ENCODE assay signal across 29 mouse cellular contexts in the genomic region with DNA sequence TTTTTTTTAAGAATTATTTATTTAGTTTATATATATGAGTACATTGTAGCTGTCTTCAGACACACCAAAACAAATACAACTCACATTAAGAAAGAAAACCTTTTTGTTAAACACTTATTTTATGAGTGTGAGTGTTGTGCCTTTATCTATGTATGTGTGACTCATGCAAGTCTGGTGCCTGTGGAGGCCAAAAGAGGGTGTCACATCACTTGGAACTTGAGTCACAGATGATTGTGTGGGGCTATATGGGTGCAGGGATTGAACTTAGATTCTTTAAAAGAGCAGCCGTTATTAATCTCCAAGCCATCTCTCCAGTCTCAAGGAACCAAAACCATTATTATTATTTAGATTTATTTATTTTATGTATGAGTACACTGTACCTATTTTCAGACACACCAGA. TPM values are rescaled to one million over a fixed set of nuclear protein-coding genes. Genes with fewer than 3 reads are reported as not detected.
DNase-seq lines count a peak whose midpoint lies in the region; ATAC-seq and TF ChIP-seq lines count a peak whose summit lies in the region.
"Had no signal": no experiment of that assay in that cellular context is flagged by ENCODE, and none has a peak within 500 bp of the region (broad histone marks: within the 10 kb centered on the region; RNA-seq: fewer than 3 reads in every experiment).

No protein-coding gene starts in this region.

- no peaks in the 10 kb centered on the region for H3K27me3 ChIP-seq in MEL (ENCODE audit: control insufficient read depth in 1 of 2, insufficient read depth in 2 of 2, low read length in 2 of 2)
- H3K27me3 ChIP-seq in midbrain, postnatal 0 days (ENCODE audit: insufficient read depth, low read length): no peaks in the 10 kb centered on the region
- H3K27me3 ChIP-seq: CH12.LX; embryonic facial prominence, embryonic 13.5 days; embryonic facial prominence, embryonic 15.5 days; forebrain, embryonic 12.5 days; Patski had no signal

- 92% methylated on average over 1 of the region's 1 CpGs for WGBS in midbrain, postnatal 0 days

- H3K27ac ChIP-seq in MEL (ENCODE audit: control insufficient read depth, low read depth, low read length): no peak overlapping the region
- H3K27ac ChIP-seq in midbrain, postnatal 0 days (ENCODE audit: low read depth, low read length): no peak overlapping the region
- H3K27ac ChIP-seq: embryonic facial prominence, embryonic 15.5 days; forebrain, embryonic 12.5 days had no signal

- no peak overlapping the region for H3K4me3 ChIP-seq in MEL (ENCODE audit: control insufficient read depth in 1 of 2, insufficient read depth in 1 of 2, low read depth in 2 of 2, low read length in 2 of 2)
- H3K4me3 ChIP-seq in midbrain, postnatal 0 days (ENCODE audit: low read depth, low read length): no peak overlapping the region
- H3K4me3 ChIP-seq: embryonic facial prominence, embryonic 13.5 days; embryonic facial prominence, embryonic 15.5 days; erythroblast, embryonic 14.5 days; forebrain, embryonic 10.5 days; forebrain, embryonic 12.5 days had no signal

- H3K4me2 ChIP-seq in midbrain, postnatal 0 days (ENCODE audit: low read depth, low read length, poor library complexity, severe bottlenecking): no peak overlapping the region
- H3K4me2 ChIP-seq: embryonic facial prominence, embryonic 13.5 days; embryonic facial prominence, embryonic 15.5 days; forebrain, embryonic 12.5 days had no signal

- no peaks in the 10 kb centered on the region; a peak in 1 of 4 replicates for H3K36me3 ChIP-seq in MEL (ENCODE audit: control insufficient read depth in 1 of 2, insufficient read depth in 2 of 2, low read length in 2 of 2)
- peaks cover 3% of the 10 kb centered on the region; the same call in 1 of the 2 replicates for H3K36me3 ChIP-seq in midbrain, postnatal 0 days (ENCODE audit: insufficient read depth, low read length)

- TF ChIP-seq RAD21 in MEL (IDR thresholded peaks at IDR 0.05; ENCODE audit: low read depth, low read length): no peak

- H3K9ac ChIP-seq in MEL (ENCODE audit: control insufficient read depth, low read depth, low read length, poor library complexity, severe bottlenecking): no peak overlapping the region
- no peak overlapping the region for H3K9ac ChIP-seq in midbrain, postnatal 0 days (replicated peaks; ENCODE audit: low read length, poor library complexity, severe bottlenecking)
- H3K9ac ChIP-seq: embryonic facial prominence, embryonic 13.5 days; embryonic facial prominence, embryonic 15.5 days; forebrain, embryonic 12.5 days had no signal

- 0 out of 4 replicates have a peak, but pooled peaks cover 0 to 5% of the 10 kb centered on the region in 2 experiments for H3K4me1 ChIP-seq in MEL (ENCODE audit: control insufficient read depth in 1 of 2, insufficient read depth in 2 of 2, low read length in 2 of 2)
- H3K4me1 ChIP-seq in midbrain, postnatal 0 days (ENCODE audit: insufficient read depth, low read length): no peaks in the 10 kb centered on the region
- H3K4me1 ChIP-seq: forebrain, embryonic 12.5 days had no signal

- no peak for TF ChIP-seq EP300 in MEL (IDR thresholded peaks at IDR 0.05; ENCODE audit: low read depth in 1 of 2, low read length in 2 of 2)

- no peaks in the 10 kb centered on the region for H3K9me3 ChIP-seq in MEL (replicated peaks; ENCODE audit: insufficient read depth, low read length)
- no peaks in the 10 kb centered on the region for H3K9me3 ChIP-seq in midbrain, postnatal 0 days (ENCODE audit: low read length)
- H3K9me3 ChIP-seq: embryonic facial prominence, embryonic 13.5 days; embryonic facial prominence, embryonic 15.5 days; forebrain, embryonic 10.5 days; forebrain, embryonic 12.5 days; G1E had no signal

- TF ChIP-seq CTCF in MEL (IDR thresholded peaks at IDR 0.05 in 2 of 3, conservative IDR thresholded peaks at IDR 0.05 in 1 of 3; ENCODE audit: control insufficient read depth in 1 of 3, insufficient read depth in 1 of 3, low read depth in 2 of 3, low read length in 3 of 3, poor library complexity in 1 of 3, severe bottlenecking in 1 of 3): no peak
- TF ChIP-seq CTCF in midbrain, postnatal 0 days (IDR thresholded peaks at IDR 0.05): no peak

- ATAC-seq in midbrain, postnatal 0 days (ENCODE audit: low FRiP score): no peak
- ATAC-seq: activated CD4-positive, CD25-positive, alpha-beta regulatory T cell, adult 4 months; CD4-positive, CD25-positive, alpha-beta regulatory T cell, adult 4 months; forebrain, embryonic 14.5 days; forebrain, embryonic 16.5 days; Patski had no signal

- no peaks in the 10 kb centered on the region for H3K79me2 ChIP-seq in MEL (ENCODE audit: control insufficient read depth, insufficient read depth, low read length, poor library complexity)

- peak; percentile 22 for DNase-seq in 3134 (ENCODE audit: extremely low read depth, insufficient read length, low spot score)
- DNase-seq in 3T3-L1 (ENCODE audit: low read depth, low spot score): peak; percentile 56
- peak; percentile 35 for DNase-seq in MEL (ENCODE audit: low read depth, low spot score)
- peak; percentile 35 for DNase-seq in brain, adult 2 months (ENCODE audit: low read depth, low spot score)
- no peak for DNase-seq in midbrain, postnatal 0 days (ENCODE audit: low spot score)
- no peak for DNase-seq in right cerebral cortex, postnatal 14 days
- no peak for DNase-seq in spleen, postnatal 10 days (ENCODE audit: low spot score in 2 of 2)
- DNase-seq: adrenal gland, postnatal 10 days; adrenal gland, postnatal 25 days; B cell, adult 2 months; cerebellum, adult 11 months; cerebellum, adult 18-20 months; cerebellum, adult 8-10 months; cerebellum, adult 9-11 months; cerebellum, postnatal 14 days; cerebellum, postnatal 36 days; embryo, embryonic 11 days had no signal

- no peak for TF ChIP-seq POLR2A in MEL (IDR thresholded peaks at IDR 0.05; ENCODE audit: control insufficient read depth in 1 of 2, insufficient read depth in 1 of 2, low read depth in 1 of 2, low read length in 2 of 2, poor library complexity in 1 of 2)

TF ChIP-seq in MEL, 35 proteins besides CTCF, POLR2A, EP300 and RAD21:
- TF ChIP-seq NRF1 (IDR thresholded peaks at IDR 0.05; ENCODE audit: insufficient read depth, low read depth, low read length, poor library complexity, severe bottlenecking): no peak
- TF ChIP-seq ZMIZ1 (IDR thresholded peaks at IDR 0.05; ENCODE audit: low read depth, low read length): no peak

RNA-seq across cellular contexts. Expression of a gene that starts 48.0 kb away (rescaled TPM):
- 3.2 and 3.8 TPM in 2 replicates for total RNA-seq in MEL (2012; rRNA removed)
- polyA plus RNA-seq in MEL (2012; ENCODE audit: insufficient read depth in 1 of 2, insufficient read length in 2 of 2, low read depth in 1 of 2, low replicate concordance in 2 of 2, missing spikeins in 1 of 2): 10 to 100 TPM in 1 of 2 experiments, not detected in 1; 19.8 TPM
- 29.7 and 38.2 TPM in 2 replicates for total RNA-seq in midbrain, postnatal 0 days (2014; rRNA removed)
- 138 and 146 TPM in 2 replicates for polyA plus RNA-seq in midbrain, postnatal 0 days (2015; fragmentation: Nextera tagmentation; extraction: Ambion mirVana)

Comparison
In these comparisons a context has a peak if more than half of its experiments do, and no peak if none do; other contexts are left out.
1. DNase-seq: peak in 3134 (single experiment), 3T3-L1 (single experiment), MEL (single experiment) and brain, adult 2 months (single experiment); none in midbrain, postnatal 0 days (single experiment), right cerebral cortex, postnatal 14 days (single experiment) and spleen, postnatal 10 days (0 of 2).